Mouse (Mus musculus): Measurements from ENCODE around the gene Nup210l. TPM values are rescaled to one million over a fixed set of nuclear protein-coding genes. Genes with fewer than 3 reads are reported as not detected.
"Not testable (repeated sequence)": the region's sequence is repeated elsewhere in the genome, so short reads cannot be mapped to it uniquely, and the experiment has no call there.

The Nup210l gene
- total RNA-seq, 2 experiments from 2014 or later, result 0.13 to 0.17 TPM

DNA sequence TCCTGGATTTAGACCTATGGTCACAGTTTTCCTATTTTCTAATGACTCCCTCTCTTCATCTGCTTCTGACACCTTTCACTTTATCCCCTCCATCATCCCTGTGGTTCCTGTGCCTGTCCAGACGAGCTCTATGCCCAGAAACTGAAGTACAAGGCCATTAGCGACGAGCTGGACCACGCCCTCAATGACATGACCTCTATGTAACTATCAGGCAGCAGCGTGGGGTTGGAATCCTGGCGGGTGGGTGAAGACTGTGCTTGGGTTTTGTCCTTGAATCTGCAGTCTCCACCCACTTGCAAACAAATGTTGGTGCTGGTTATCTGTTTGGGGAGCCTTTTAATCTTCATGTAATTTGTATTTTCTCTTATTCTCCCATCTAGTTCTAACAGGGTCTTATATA lies 13.0 kb upstream of the Nup210l start:
- DNase-seq (ENCODE audit: low spot score in 2 of 2), result no peak

DNA sequence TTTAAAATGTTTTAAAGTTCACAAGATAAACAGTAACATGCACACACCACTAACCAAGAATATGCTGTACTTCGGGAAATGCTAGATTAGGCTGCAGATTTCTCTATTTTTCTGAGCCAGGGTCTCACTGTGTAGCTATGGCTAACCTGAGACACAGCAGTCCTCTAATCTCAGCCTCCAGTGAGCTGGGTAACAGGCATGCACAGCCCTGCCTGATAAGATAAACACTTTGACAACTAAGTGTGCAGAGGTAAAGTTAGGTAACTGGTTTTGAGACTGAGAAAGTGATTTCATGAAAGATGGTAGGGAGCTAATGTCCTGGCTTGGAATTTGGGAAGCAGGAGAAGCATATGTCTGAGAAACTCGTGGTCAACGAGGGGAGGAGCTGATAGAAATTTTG lies 9.5 kb upstream of the Nup210l start:
- no peak for DNase-seq (ENCODE audit: low spot score in 2 of 2)

DNA sequence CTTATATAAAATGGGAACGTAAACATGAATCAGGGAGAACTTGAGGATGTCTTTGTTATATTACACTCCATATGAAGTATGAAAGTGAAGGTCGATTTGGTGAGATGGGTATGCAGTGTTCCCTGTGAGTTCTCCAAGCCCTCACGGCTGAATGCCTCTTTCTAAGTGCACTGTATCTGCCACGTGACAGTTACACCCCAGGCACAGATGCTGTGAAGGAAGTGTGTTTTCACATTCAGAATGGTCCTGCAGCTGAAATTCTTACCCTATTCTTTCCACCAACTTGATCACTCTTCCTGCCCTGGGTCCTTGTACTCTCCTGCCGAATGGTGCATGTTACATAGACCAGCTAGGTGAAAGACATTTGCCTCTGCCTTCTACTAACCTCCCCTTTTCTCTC lies 6.0 kb upstream of the Nup210l start:
- no peak for DNase-seq (ENCODE audit: low spot score in 2 of 2)

DNA sequence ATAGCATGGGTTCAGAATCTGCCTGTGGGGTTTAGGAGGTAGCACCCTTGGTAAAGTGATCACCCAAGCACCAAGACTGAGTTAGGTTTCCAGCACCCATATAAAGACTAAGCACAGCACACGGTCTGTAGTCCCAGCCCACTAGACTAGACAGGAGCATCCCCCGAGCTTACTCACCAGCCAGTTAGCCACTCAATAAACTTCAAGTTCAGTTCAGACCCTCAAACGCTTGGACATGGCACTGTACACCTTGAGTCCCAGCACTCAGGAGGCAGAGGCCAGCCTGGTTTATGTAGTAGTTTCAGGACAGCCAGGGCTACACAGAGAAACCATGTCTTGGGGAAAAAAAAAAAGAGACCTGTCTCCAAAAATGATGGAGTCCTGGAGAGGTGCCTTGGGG lies 2.9 kb upstream of the Nup210l start:
- no peak for DNase-seq (ENCODE audit: low spot score in 2 of 2)

DNA sequence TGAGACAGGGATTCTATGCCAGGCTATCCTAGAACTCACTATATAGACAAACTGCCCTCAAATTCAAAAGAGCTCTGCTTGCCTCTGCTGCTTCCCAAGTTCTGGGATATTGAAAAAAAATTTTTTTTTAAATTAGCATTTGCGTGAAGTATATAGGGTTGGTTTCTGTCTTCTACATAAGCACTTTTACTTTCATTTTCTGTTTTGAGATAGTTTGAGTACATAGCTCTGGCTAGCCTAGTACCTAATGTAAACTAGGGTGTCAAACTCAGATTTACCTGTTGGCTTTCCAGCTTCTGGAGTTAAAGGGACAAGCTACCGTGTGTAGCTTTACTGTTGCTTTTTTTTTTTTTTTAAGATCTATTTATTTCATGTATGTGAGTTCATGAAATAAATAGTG lies 2.3 kb upstream of the Nup210l start:
- DNase-seq (ENCODE audit: low spot score in 2 of 2), result no peak

DNA sequence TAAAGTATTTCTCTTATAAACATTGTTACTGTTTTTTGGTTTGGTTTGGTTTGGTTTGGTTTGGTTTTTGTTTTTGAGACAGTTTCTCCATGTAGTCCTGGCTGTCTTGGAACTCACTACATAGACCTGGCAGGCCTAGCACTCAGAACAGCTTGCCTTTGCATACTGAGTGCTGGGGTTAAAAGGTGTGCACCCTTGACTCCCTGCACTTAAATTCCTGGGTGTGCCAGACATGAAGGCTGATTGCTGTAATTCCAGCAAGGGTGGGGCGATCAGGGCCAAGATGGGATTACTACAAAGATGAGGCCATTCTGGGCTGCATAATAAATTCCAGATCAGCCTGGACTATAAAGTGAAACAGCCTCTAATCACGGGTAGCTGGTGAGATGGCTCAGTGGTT lies 1.7 kb upstream of the Nup210l start:
- DNase-seq (ENCODE audit: low spot score in 2 of 2), result no peak

DNA sequence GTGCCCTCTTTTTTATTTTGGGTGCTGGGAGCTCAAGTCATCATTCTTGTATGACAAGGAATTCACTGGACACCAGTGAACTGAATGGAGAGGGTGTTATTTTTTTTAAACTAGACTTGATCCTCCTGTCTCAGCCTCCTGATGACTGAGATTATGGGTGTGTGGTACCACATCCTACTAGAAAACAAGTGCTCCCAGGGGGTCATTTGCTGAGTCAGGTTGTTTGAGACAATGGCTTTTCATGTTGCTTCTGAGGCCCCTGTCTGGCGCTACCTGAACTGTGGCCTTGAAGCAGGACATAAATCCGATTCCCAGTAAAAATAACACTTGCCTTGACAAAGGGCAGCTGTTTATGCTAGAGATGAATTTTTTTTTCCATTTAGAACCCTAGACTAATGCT lies 756 bp upstream of the Nup210l start:
- no peak for DNase-seq (ENCODE audit: low spot score in 2 of 2)

DNA sequence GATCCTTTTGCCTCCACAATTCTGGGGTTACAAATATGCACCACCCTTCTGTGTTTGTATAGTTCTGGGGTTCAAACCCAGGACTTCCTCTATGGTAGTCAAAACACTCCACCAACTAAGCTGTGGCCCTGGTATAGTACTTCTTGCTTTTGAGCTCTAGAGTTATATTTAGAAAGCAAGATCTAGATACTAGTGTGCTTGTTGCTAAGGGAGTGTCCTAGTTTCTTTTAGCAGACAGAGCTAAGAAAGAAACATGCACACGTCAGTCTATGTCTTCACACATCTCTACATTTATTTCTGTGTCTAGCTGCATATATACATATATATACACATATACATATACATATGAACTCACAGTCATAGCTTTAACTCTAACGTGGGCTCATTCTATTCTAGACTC lies 7.8 kb downstream of the Nup210l start:
- DNase-seq (ENCODE audit: low spot score in 2 of 2), result no peak

DNA sequence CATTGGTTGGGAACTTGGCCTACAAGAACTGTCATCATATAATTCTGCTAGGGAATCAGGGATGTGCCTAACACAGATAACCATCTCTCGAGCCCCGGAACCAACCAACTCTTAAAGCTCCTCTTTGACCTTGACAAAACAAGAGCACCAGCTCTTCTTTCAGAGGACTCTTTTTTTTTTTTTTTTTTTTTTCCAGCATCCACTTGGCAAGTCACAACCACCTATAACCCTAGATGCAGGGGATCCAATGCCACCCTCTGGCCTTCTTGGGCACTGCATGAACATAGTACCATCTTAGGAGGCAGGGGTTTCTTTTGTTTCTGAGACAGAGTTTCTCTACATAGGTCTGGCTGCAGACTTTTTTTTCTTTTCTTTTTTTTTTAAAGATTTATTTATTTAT lies 10.4 kb downstream of the Nup210l start:
- DNase-seq (ENCODE audit: low spot score in 2 of 2), result no peak

DNA sequence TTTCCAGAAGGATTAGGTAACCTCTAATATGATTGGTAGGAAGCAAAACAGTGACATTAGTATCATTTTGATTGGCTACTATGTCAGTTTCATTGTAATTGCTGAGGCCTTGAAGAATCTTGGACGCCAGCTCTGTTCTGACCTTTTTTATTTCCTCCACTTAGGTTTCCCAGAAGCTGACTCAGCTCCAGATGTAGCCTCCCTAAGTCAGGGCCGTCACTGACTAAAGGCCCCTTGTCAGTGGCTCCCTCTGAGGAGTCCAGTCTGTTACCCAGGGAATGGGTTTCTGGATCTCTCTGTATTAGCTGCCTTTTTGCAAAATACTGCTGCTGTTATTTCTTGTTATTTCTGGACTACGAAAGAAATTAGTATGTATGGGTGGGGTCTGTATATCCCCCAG lies 11.6 kb downstream of the Nup210l start:
- no peak for DNase-seq (ENCODE audit: low spot score in 2 of 2)

DNA sequence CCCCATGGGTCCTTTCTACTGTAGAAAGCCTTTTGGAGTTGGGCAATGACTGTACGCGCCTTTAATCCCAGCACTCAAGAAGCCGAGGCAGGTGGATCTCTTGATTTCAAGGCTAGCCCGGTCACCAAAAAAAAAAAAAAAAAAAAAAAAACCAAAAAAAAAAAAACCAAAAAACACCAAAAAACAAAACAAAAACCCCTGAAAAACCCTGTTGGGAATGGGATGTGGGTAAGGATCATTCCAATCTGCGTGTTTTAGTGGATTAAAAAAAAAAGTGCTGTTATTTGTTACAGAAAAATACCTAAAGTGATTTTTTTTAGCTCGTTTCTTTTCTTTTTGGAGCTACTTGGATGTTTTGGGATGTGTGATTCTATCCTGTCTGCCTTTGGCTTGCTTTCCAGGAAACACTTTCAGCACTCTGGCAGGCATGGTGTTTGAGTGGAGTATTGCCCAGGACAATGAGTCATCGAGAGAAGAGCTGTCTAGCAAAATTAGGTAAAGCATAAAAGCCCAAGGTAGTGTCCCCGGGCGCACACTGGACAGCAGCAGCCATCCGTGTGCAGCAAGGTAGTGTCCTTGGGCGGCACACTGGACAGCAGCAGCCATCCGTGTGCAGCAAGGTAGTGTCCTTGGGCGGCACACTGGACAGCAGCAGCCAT lies 14.3 kb downstream of the Nup210l start:
- peak in 1 of 2 experiments; percentile 15 for DNase-seq (ENCODE audit: low spot score in 2 of 2)

DNA sequence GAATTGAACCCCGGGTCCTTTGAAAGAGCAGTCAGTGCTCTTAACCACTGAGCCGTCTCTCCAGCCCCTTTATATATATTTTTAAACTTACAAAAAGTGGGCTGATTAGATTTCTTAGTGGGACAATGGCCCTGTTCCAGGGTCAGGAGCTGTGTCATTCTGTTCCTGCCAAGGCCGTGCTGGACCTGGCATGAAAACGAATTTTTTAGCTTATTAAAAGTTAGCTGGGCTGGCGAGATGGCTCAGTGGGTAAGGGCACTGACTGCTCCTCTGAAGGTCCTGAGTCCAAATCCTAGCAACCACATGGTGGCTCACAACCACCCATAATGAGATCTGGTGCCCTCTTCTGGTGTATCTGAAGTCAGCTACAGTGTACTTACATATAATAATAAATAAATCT lies 18.1 kb downstream of the Nup210l start:
- not testable (repeated sequence) for DNase-seq (ENCODE audit: low spot score in 2 of 2)

DNA sequence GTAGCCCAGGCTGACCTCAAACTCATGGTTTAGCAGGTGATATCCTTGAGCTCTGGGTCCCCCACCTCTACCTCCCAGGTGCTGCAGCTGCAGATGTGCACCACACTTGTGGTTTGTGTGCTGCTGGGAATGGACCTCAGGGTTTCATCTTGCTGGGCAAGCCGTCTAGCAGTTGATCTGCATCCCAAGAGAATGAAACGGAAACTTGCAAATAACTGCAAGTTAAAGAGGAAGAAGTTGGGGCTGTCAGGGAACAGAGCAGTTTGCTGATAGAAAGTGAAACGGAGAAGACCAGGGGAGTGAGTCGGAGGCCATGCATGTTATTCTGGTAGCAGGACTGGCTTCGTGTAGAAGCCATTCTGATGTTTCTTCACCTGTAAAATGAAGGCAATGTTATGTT lies 21.8 kb downstream of the Nup210l start:
- no peak for DNase-seq (ENCODE audit: low spot score in 2 of 2)

DNA sequence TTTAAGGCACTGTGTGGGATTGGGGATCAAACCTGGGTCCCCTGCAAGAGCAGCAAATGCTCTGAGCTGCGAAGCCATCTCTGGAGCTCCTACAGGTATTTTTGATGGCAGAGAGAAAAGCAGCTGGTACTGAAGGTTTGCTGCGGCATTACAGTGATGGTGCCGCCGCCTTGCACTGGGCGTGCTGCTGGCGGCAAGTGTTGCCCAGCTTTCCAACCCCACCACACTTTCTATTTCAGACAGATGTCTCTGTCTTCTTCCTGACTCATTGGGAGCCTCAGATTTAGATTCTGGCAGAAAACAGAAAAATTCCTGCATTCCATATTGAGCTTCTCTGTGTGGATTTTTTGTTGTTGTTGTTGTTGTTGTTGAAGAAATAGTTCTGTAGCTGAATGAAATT lies 23.9 kb downstream of the Nup210l start:
- no peak for DNase-seq (ENCODE audit: low spot score in 2 of 2)

DNA sequence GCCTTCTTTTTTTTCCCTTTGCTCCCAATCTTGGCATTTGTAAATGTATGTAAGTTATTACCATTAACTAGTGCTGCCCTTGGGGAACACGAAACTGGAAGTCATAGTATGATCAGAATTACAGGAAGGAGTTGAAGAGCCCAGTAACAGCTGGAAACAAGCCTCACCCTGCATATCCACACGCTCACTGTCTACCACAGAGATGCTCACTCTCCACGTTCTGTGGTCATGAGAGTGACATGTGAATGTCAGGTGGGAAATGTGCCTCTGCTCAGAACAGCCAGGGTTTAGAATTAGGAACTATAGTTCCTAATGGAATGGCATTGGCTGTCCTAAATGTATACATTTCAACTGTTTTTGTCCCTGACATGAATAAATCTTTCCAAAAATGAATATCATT lies 28.8 kb downstream of the Nup210l start:
- no peak for DNase-seq (ENCODE audit: low spot score in 2 of 2)

DNA sequence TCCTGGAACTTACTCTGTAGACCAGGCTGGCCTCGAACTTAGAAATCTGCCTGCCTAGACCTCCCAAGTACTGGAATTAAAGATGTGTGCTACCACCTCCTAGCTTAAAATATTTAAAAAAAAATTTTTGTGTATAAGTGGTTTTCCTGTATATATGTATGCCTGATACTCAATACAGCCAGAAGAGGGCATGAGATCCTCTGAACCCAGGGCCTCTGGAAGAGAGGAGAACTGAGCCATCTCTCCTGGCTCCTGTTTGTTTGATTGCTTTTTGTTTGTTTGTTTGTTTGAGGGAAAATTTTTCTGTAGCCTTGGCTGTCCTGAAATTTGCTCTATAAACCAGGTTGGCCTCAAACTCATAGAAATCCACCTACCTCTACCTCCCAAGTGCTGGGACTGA lies 29.4 kb downstream of the Nup210l start:
- no peak for DNase-seq (ENCODE audit: low spot score in 2 of 2)

DNA sequence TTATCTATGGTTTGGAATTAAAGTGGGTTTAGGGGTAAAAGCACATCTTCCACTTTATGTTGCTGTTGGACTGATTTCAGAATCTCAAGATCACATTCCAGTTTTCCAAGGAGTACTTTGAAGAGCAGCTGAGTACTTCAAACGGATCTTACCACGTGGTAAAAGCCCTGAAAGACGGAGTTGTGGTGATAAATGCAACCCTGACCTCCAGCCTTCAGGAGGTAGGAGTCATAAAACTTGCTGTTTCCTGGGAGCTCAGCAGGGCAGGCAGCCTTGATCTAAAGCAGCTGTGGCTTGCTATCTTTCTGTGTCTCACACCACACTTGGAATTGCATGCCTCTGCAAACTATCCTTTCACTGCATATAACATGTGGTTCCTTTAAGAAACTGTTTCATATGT lies 30.6 kb downstream of the Nup210l start:
- no peak for DNase-seq (ENCODE audit: low spot score in 2 of 2)

DNA sequence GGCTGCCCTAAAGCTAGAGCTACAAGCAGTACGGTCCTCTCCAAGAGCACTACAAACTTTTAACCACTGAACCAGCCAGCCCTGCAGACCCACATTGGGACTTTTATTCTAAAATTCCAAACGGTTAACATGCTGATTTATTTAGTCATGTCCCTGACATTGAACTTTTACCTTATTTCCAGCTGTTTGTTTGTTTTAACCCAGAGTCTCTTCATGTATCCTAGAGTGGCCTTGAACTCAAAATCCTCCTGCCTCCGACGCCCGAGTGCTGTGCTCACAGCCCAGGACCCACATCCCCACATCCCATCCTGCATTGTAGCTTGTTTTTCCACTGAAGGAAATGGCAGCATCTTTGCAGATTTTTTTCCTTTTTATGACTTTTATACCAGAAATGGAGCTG lies 31.1 kb downstream of the Nup210l start:
- DNase-seq (ENCODE audit: low spot score in 2 of 2), result no peak

DNA sequence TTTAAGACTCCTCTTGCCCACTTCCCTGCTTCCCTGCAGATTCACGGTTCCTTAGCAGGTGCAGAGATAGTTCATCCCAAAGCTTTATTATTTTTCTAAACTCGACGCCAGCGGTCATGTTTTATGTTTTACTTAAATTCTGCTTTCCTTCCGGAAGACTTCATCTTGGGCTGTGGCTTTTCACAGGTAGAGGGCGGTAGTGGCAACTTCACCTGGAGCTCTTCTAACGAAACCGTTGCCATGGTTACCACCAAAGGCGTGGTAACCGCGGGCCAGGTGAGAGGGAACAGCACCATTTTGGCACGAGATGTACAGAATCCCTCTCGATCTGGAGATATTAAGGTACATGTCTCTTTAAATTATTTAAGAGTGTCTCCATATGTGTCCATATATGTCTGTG lies 32.7 kb downstream of the Nup210l start:
- DNase-seq (ENCODE audit: low spot score in 2 of 2), result no peak

DNA sequence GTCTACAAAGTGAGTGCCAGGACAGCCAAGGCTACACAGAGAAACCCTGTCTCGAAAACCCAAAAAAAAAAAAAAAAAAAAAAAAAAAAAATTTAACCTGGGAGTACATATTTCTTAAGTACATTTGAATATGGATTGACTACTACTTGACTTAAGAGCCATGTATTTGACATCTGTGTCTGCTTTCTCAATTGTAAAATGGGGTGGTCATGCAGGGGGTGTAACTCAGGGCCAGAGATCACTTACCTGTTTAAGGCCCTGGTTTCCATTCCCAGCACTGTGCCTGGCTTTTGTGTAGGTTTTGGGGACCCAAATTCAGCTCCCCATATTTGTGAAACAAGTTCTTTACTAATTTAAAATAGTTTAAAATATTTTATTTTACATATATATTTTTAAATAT lies 33.7 kb downstream of the Nup210l start:
- DNase-seq (ENCODE audit: low spot score in 2 of 2), result no peak

DNA sequence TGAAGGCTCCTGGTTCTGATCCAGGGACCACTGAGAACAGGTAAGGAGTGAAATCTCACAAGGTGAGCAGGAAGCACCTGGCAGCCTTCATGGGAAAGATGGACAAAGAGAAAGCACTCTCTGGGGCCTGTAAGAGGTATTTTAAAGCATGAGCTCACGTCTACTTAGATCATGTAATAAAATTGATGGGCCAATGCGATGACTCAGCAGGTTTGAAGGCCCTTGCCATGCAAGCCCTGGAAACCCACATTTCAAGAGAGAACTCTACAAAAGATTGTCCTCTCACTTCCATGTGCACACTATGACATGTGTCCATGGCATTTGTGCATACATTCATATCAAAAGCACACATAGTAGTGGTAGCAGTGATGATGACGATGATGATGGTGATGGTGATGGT lies 36.0 kb downstream of the Nup210l start:
- no peak for DNase-seq (ENCODE audit: low spot score in 2 of 2)

DNA sequence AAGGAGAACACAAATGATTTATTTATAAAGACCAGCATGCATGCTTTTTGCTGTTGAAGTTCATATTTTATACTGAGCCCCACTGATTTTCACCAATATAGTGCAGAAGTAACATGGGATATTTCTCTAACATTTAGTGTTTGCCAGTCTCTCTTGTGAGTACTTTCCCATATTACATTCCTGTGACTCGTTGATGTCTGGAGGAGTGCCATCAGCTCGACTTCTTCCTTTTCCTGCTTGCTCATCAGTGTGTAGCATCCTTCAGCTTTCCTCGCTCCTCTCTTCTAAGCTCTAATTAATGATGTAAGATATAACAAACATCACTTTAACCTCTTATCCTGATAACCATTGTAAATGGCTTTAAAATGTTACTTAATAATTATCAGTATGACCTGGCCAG lies 41.5 kb downstream of the Nup210l start:
- DNase-seq (ENCODE audit: low spot score in 2 of 2), result no peak

DNA sequence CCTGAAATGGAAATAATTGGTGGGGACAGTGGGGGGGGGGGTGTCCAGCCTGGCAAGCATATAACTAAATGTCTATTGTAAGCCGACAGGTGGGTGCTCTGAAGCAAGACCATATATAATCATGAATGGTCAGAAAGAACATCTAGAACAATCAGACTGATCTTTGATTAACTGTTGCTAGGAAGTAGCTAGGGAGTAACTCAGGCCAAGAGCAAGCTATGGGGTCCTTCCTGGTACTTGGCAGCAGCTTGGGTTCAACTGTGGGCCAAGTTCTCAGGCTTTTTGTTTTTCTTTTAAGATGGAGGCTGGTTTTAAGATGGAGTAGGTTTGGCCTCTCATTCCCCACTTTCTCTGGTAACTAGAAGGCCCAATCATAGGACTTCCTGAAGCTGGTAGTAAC lies 42.7 kb downstream of the Nup210l start:
- no peak for DNase-seq (ENCODE audit: low spot score in 2 of 2)
